Mouse (Mus musculus): Measurements from ENCODE around the gene Kif26a. TPM values are rescaled to one million over a fixed set of nuclear protein-coding genes. Genes with fewer than 3 reads are reported as not detected.

Gene Kif26a
- polyA plus RNA-seq, 2 experiments = 0.08 to 0.26 TPM

DNA sequence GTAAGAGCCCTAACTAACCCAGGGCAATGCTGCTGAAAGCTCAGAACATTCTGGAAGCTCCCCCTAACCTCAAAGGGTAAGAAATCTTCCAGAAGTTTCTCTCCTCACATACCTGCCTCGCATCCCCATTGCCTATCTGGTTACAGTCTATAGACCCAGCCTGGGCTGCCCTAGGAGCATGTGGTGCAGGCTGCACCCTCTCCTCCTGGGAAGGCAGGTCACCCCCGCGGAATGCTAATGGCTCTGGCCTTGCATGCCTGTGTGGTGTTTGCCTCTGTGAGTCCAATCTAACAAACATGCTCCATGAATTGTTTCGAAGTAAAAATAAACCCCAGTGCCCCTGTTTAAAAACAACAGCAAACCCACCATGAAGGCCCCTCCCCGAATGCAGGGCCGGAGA is 75.3 kb downstream of the Kif26a start:
- TF ChIP-seq EP300 (IDR thresholded peaks at IDR 0.05; ENCODE audit: low read depth) (no peak), CTCF (IDR thresholded peaks at IDR 0.05; ENCODE audit: low read depth) (no peak)
- Histone ChIP-seq H3K9me3 (ENCODE audit: control insufficient read depth, low read length) (no peaks in the 10 kb centered on the region), H3K4me1 (replicated peaks; ENCODE audit: control insufficient read depth in 2 of 2, insufficient read depth in 2 of 2, low read length in 1 of 2) (0 out of 4 replicates have a peak, but pooled peaks cover 0 to 2% of the 10 kb centered on the region in 2 experiments), H3K27me3 (ENCODE audit: control insufficient read depth, insufficient read depth, low read length) (no peaks in the 10 kb centered on the region), H3K9ac (replicated peaks) (no peak overlapping the region), H3K4me2 (ENCODE audit: low read depth) (no peak overlapping the region), H3K27ac (no peak overlapping the region), H3K4me3 (ENCODE audit: insufficient read depth in 1 of 2, low read depth in 2 of 2, low read length in 2 of 2) (no peak overlapping the region), H3K36me3 (replicated peaks; ENCODE audit: control insufficient read depth, insufficient read depth, low read depth) (no peaks in the 10 kb centered on the region)
- ATAC-seq (ENCODE audit: insufficient read depth) (no peak), DNase-seq (ENCODE audit: low read depth in 3 of 3, low spot score in 3 of 3) (no peak)
- 47% methylated on average over 6 of the region's 6 CpGs for WGBS (ENCODE audit: insufficient replicate concordance)

DNA sequence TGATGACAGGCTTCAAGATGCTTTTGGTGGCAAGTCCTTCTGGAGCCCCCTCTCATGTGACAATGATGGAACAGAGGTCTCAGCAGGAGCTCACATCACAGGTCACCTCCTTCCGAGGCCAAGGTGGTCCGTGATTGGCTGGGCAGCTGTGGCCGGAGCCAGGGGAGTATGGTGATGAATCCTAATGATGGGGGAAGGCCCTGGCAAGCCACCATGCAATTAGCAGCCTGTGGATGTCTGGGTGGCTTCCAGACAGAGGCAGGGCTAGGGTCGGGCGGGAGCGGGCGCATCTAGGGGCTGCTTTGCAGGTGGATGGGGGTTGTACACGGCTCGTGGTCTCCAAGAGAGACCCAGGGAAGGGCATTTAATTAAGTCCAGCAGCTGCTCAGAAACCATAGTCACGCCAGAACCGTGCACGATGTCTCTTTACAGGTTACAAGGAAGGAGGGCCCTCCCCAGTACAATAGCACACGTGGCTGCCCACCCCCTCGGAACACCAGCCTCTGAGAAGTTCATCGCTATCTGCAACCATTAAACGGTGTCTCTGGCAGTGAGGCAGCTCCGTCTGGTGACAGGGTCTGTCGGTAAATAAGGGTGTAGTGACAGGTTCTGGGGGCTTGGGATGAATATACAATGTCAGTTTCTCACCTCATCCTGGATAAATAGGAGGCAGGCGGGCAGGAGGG is 75.9 kb downstream of the Kif26a start:
- WGBS (ENCODE audit: insufficient replicate concordance) = 43% methylated on average over 19 of the region's 19 CpGs

DNA sequence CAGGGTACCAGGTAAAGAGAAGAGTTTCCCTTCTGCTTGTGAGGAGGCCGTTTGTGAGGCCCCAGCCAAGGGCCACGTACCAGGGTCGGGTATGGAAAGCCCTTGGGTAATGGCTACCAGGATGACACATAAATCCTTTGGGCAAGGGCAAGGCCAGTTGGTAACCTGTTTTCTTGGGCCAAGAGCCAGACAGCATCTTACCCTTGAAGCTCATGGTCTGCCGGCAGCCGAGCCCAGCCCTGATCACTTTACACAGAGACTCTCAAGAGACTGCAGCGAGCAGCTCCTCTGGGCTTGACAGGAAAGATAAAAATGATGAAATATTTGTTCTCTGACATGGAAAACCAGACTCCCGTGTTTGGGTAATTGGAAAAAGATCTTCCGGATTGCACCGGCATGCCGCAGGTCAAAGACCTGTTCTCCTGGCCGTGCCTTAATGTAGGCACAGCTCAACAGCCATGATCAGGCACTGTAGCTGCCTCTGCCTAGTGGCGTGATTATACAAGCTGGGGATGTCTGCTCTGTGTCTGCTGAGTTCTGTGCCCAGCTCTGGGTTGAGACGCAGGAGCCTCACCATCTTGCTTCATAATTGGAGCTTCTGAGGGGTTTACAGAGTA is 77.8 kb downstream of the Kif26a start:
- H3K4me3 ChIP-seq (ENCODE audit: insufficient read depth in 1 of 2, low read depth in 2 of 2, low read length in 2 of 2) = no peak overlapping the region
- ATAC-seq (ENCODE audit: insufficient read depth) (no peak), DNase-seq (ENCODE audit: low read depth in 3 of 3, low spot score in 3 of 3) (no peak)
- 59% methylated on average over 13 of the region's 13 CpGs for WGBS (ENCODE audit: insufficient replicate concordance)
- H3K36me3 ChIP-seq (replicated peaks; ENCODE audit: control insufficient read depth, insufficient read depth, low read depth) = no peaks in the 10 kb centered on the region
- no peak overlapping the region for H3K27ac ChIP-seq
- no peaks in the 10 kb centered on the region for H3K27me3 ChIP-seq (ENCODE audit: control insufficient read depth, insufficient read depth, low read length)
- H3K4me2 ChIP-seq (ENCODE audit: low read depth) = no peak overlapping the region
- no peaks in the 10 kb centered on the region for H3K4me1 ChIP-seq (replicated peaks; ENCODE audit: control insufficient read depth in 2 of 2, insufficient read depth in 2 of 2, low read length in 1 of 2)
- no peaks in the 10 kb centered on the region for H3K9me3 ChIP-seq (ENCODE audit: control insufficient read depth, low read length)
- TF ChIP-seq CTCF (IDR thresholded peaks at IDR 0.05; ENCODE audit: low read depth) = no peak
- TF ChIP-seq EP300 (IDR thresholded peaks at IDR 0.05; ENCODE audit: low read depth) = no peak
- no peak overlapping the region for H3K9ac ChIP-seq (replicated peaks)

More for the DNA sequence above, 75.9 kb downstream of the Kif26a start:
- Histone ChIP-seq H3K4me1 (replicated peaks; ENCODE audit: control insufficient read depth in 2 of 2, insufficient read depth in 2 of 2, low read length in 1 of 2) (0 out of 4 replicates have a peak, but pooled peaks cover 0 to 2% of the 10 kb centered on the region in 2 experiments), H3K27me3 (ENCODE audit: control insufficient read depth, insufficient read depth, low read length) (no peaks in the 10 kb centered on the region), H3K36me3 (replicated peaks; ENCODE audit: control insufficient read depth, insufficient read depth, low read depth) (no peaks in the 10 kb centered on the region), H3K4me2 (ENCODE audit: low read depth) (no peak overlapping the region), H3K9me3 (ENCODE audit: control insufficient read depth, low read length) (no peaks in the 10 kb centered on the region), H3K27ac (no peak overlapping the region), H3K4me3 (ENCODE audit: insufficient read depth in 1 of 2, low read depth in 2 of 2, low read length in 2 of 2) (no peak overlapping the region), H3K9ac (replicated peaks) (no peak overlapping the region)
- TF ChIP-seq EP300 (IDR thresholded peaks at IDR 0.05; ENCODE audit: low read depth) = no peak
- TF ChIP-seq CTCF (IDR thresholded peaks at IDR 0.05; ENCODE audit: low read depth) = no peak
- ATAC-seq (ENCODE audit: insufficient read depth) (no peak), DNase-seq (ENCODE audit: low read depth in 3 of 3, low spot score in 3 of 3) (no peak)

DNA sequence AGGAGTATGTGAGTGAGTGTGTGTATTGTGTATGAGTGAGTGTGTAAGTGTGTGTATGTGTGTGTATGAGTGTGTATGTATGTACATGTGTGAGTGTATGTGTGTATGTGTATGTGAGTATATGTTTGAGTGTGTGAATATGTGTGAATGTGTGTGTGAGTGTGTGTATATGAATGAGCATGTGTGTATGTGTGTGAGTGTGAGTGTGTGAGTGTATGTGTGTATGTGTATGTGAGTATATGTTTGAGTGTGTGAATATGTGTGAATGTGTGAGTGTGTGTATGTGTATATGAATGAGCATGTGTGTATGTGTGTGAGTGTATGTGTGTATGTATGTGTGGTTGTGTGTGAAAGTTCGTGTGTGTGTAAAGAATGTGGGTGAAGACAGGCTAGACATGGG is 80.2 kb downstream of the Kif26a start:
- TF ChIP-seq EP300 (IDR thresholded peaks at IDR 0.05; ENCODE audit: low read depth) = no peak
- TF ChIP-seq CTCF (IDR thresholded peaks at IDR 0.05; ENCODE audit: low read depth) = no peak
- H3K9me3 ChIP-seq (ENCODE audit: control insufficient read depth, low read length) = no peaks in the 10 kb centered on the region
- no peak for ATAC-seq (ENCODE audit: insufficient read depth)
- H3K27ac ChIP-seq = no peak overlapping the region
- peaks cover 0 to 2% of the 10 kb centered on the region in 2 experiments; a peak in 1 of 4 replicates for H3K4me1 ChIP-seq (replicated peaks; ENCODE audit: control insufficient read depth in 2 of 2, insufficient read depth in 2 of 2, low read length in 1 of 2)
- no peak overlapping the region for H3K4me2 ChIP-seq (ENCODE audit: low read depth)
- H3K27me3 ChIP-seq (ENCODE audit: control insufficient read depth, insufficient read depth, low read length) = no peaks in the 10 kb centered on the region
- H3K36me3 ChIP-seq (replicated peaks; ENCODE audit: control insufficient read depth, insufficient read depth, low read depth) = no peaks in the 10 kb centered on the region
- H3K9ac ChIP-seq (replicated peaks) = no peak overlapping the region
- WGBS (ENCODE audit: insufficient replicate concordance) = 39% methylated on average over 1 of the region's 1 CpGs
- DNase-seq (ENCODE audit: low read depth in 3 of 3, low spot score in 3 of 3) = no peak
- H3K4me3 ChIP-seq (ENCODE audit: insufficient read depth in 1 of 2, low read depth in 2 of 2, low read length in 2 of 2) = no peak overlapping the region

DNA sequence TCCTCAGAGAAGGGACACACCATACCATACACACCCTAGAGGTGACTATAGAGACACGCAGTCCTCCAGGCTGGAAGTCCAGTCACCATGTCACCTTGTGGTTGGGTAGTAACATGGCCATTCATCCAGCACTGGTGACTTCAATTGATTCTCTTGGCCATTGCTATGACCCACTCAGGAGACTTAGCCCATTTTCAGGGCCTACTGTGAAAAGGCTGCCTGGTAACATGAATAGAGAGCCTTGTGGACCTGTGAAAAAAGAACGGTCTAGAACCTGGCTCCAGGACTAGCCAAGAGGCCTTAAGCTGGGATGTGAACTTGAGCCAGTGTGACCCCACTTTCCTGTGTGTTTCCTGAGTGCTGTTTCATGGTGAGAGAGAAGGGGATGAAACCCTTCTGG is 80.6 kb downstream of the Kif26a start:
- Histone ChIP-seq H3K9ac (replicated peaks) (no peak overlapping the region), H3K4me3 (ENCODE audit: insufficient read depth in 1 of 2, low read depth in 2 of 2, low read length in 2 of 2) (no peak overlapping the region), H3K27ac (no peak overlapping the region), H3K4me2 (ENCODE audit: low read depth) (no peak overlapping the region), H3K9me3 (ENCODE audit: control insufficient read depth, low read length) (no peaks in the 10 kb centered on the region), H3K4me1 (replicated peaks; ENCODE audit: control insufficient read depth in 2 of 2, insufficient read depth in 2 of 2, low read length in 1 of 2) (peaks cover 0 to 2% of the 10 kb centered on the region in 2 experiments; a peak in 1 of 4 replicates), H3K27me3 (ENCODE audit: control insufficient read depth, insufficient read depth, low read length) (no peaks in the 10 kb centered on the region), H3K36me3 (replicated peaks; ENCODE audit: control insufficient read depth, insufficient read depth, low read depth) (no peaks in the 10 kb centered on the region)
- WGBS (ENCODE audit: insufficient replicate concordance) = 65% methylated on average over 2 of the region's 2 CpGs
- DNase-seq (ENCODE audit: low read depth in 3 of 3, low spot score in 3 of 3) = no peak
- no peak for ATAC-seq (ENCODE audit: insufficient read depth)
- TF ChIP-seq CTCF (IDR thresholded peaks at IDR 0.05; ENCODE audit: low read depth) (no peak), EP300 (IDR thresholded peaks at IDR 0.05; ENCODE audit: low read depth) (no peak)

All from liver, embryonic 14.5 days (tissue).